8 mouse cellular contexts compared by ENCODE assay signal in the genomic region with DNA sequence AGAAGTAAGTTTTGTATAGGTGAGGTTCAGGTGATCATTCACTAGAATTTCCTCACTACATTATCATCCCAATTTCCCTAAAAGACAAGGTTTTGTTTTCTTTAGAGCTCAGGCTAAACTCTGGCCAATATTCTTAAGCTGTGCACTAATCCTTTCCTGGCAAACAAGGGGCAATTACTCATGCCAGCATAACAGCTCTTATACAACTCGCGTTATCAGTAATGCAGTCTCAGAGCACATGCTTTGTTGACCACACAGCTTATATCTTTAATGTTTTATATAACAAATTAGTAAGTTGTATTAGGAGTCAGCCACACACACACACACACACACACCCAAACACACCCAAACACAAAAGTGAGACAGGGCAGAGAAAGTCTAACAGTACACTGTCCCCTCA. TPM values are rescaled to one million over a fixed set of nuclear protein-coding genes. Genes with fewer than 3 reads are reported as not detected.
DNase-seq lines count a peak whose midpoint lies in the region; ATAC-seq and TF ChIP-seq lines count a peak whose summit lies in the region.

No protein-coding gene starts in this region.

- no peak for ATAC-seq in lung, embryonic 16.5 days (ENCODE audit: low read depth)
- ATAC-seq in embryonic facial prominence, embryonic 15.5 days (ENCODE audit: insufficient number of reproducible peaks, low FRiP score, low TSS enrichment, low read depth), result no peak
- ATAC-seq in limb, embryonic 12.5 days (ENCODE audit: insufficient number of reproducible peaks, insufficient read depth, low FRiP score, low TSS enrichment, low read depth), result no peak

- H3K36me3 ChIP-seq in lung, embryonic 16.5 days (ENCODE audit: control insufficient read depth, insufficient read depth, low read length), result peaks cover 10% of the 10 kb centered on the region
- peaks cover 21% of the 10 kb centered on the region for H3K36me3 ChIP-seq in embryonic facial prominence, embryonic 15.5 days
- peaks cover 50% of the 10 kb centered on the region for H3K36me3 ChIP-seq in limb, embryonic 12.5 days
- peaks cover 18% of the 10 kb centered on the region for H3K36me3 ChIP-seq in small intestine, adult 2 months (ENCODE audit: control insufficient read depth, insufficient read depth, low read length)

- DNase-seq in lung, postnatal 36 days, result no peak
- no peak for DNase-seq in urinary bladder, postnatal 4 days (ENCODE audit: low spot score in 2 of 2)
- no peak for DNase-seq in c-Kit-positive CD71-positive TER-119-positive erythroid progenitor cells, embryonic 14.5 days (ENCODE audit: low spot score)
- no peak for DNase-seq in frontal cortex, postnatal 36 days (ENCODE audit: low spot score in 2 of 2)

- no peaks in the 10 kb centered on the region for H3K27me3 ChIP-seq in lung, embryonic 16.5 days (ENCODE audit: control insufficient read depth, insufficient read depth, low read depth, low read length)
- no peaks in the 10 kb centered on the region for H3K27me3 ChIP-seq in embryonic facial prominence, embryonic 15.5 days
- no peaks in the 10 kb centered on the region for H3K27me3 ChIP-seq in limb, embryonic 12.5 days
- H3K27me3 ChIP-seq in small intestine, adult 2 months (ENCODE audit: control insufficient read depth, insufficient read depth, low read length), result no peaks in the 10 kb centered on the region; the same call in 1 of the 2 replicates

- WGBS in lung, embryonic 16.5 days, result 8% methylated on average over 2 of the region's 2 CpGs
- WGBS in embryonic facial prominence, embryonic 15.5 days, result 40% methylated on average over 2 of the region's 2 CpGs
- WGBS in limb, embryonic 12.5 days, result 59% methylated on average over 2 of the region's 2 CpGs
- 4% methylated on average over 2 of the region's 2 CpGs for WGBS in small intestine, adult 2 months

- peak overlapping the region; percentile 94 for H3K4me3 ChIP-seq in lung, embryonic 16.5 days (ENCODE audit: low read length)
- H3K4me3 ChIP-seq in embryonic facial prominence, embryonic 15.5 days (replicated peaks), result peak overlapping the region; percentile 98
- peak overlapping the region; percentile 94 for H3K4me3 ChIP-seq in limb, embryonic 12.5 days (replicated peaks)
- peak overlapping the region; percentile 92; the same call in 1 of the 2 replicates for H3K4me3 ChIP-seq in small intestine, adult 2 months (ENCODE audit: low read depth, low read length)

- TF ChIP-seq CTCF in small intestine, adult 2 months (IDR thresholded peaks at IDR 0.05; ENCODE audit: extremely low read depth, insufficient read length, insufficient replicate concordance, low read depth, low read length), result no peak

- peak overlapping the region; percentile 99 for H3K9ac ChIP-seq in lung, embryonic 16.5 days (ENCODE audit: low read length)
- peak overlapping the region; percentile 98; the same call in 1 of the 2 replicates for H3K9ac ChIP-seq in embryonic facial prominence, embryonic 15.5 days
- peak overlapping the region; percentile 100 for H3K9ac ChIP-seq in limb, embryonic 12.5 days (replicated peaks)

- no peak overlapping the region for H3K27ac ChIP-seq in lung, embryonic 16.5 days (ENCODE audit: low read length)
- no peak overlapping the region for H3K27ac ChIP-seq in embryonic facial prominence, embryonic 15.5 days (replicated peaks)
- no peak overlapping the region for H3K27ac ChIP-seq in limb, embryonic 12.5 days
- peak overlapping the region; percentile 83 for H3K27ac ChIP-seq in small intestine, adult 2 months (ENCODE audit: insufficient read depth, low read depth, low read length)

- TF ChIP-seq POLR2A in small intestine, adult 2 months (IDR thresholded peaks at IDR 0.05; ENCODE audit: low read depth, low read length), result no peak

- no peaks in the 10 kb centered on the region for H3K9me3 ChIP-seq in lung, embryonic 16.5 days (ENCODE audit: control insufficient read depth, low read length)
- H3K9me3 ChIP-seq in embryonic facial prominence, embryonic 15.5 days (replicated peaks), result no peaks in the 10 kb centered on the region
- no peaks in the 10 kb centered on the region for H3K9me3 ChIP-seq in limb, embryonic 12.5 days

- H3K4me1 ChIP-seq in lung, embryonic 16.5 days (replicated peaks; ENCODE audit: control insufficient read depth, insufficient read depth, low read length), result peaks cover 13% of the 10 kb centered on the region
- H3K4me1 ChIP-seq in embryonic facial prominence, embryonic 15.5 days, result peaks cover 22% of the 10 kb centered on the region
- peaks cover 19% of the 10 kb centered on the region for H3K4me1 ChIP-seq in limb, embryonic 12.5 days (replicated peaks)
- no peaks in the 10 kb centered on the region; the same call in 1 of the 2 replicates for H3K4me1 ChIP-seq in small intestine, adult 2 months (ENCODE audit: control insufficient read depth, insufficient read depth, insufficient read length, low read length)

- H3K4me2 ChIP-seq in lung, embryonic 16.5 days (ENCODE audit: low read depth, low read length), result peak overlapping the region; percentile 56
- H3K4me2 ChIP-seq in embryonic facial prominence, embryonic 15.5 days (replicated peaks), result peak overlapping the region; percentile 62
- peak overlapping the region; percentile 87 for H3K4me2 ChIP-seq in limb, embryonic 12.5 days

RNA-seq across cellular contexts. Expression of a gene that starts 1.8 kb away (rescaled TPM):
- 87.7 and 97.8 TPM in 2 replicates for polyA plus RNA-seq in lung, embryonic 16.5 days (2015; fragmentation: Nextera tagmentation; extraction: Ambion mirVana)
- 95.3 and 95.7 TPM in 2 replicates for polyA plus RNA-seq in embryonic facial prominence, embryonic 15.5 days (2015; fragmentation: Nextera tagmentation; extraction: Ambion mirVana)
- polyA plus RNA-seq in limb, embryonic 12.5 days (2016; fragmentation: Nextera tagmentation; extraction: Ambion mirVana), result 143 and 149 TPM in 2 replicates
- polyA plus RNA-seq in small intestine, adult 2 months (2012; rRNA removed), result 7.0 and 14.5 TPM in 2 replicates

RNA-seq across cellular contexts. Expression of a gene that starts 51.1 kb away (rescaled TPM):
- 36.2 and 36.7 TPM in 2 replicates for polyA plus RNA-seq in lung, embryonic 16.5 days (2015; fragmentation: Nextera tagmentation; extraction: Ambion mirVana)
- polyA plus RNA-seq in embryonic facial prominence, embryonic 15.5 days (2015; fragmentation: Nextera tagmentation; extraction: Ambion mirVana), result 37.5 and 37.8 TPM in 2 replicates
- 44.4 and 47.1 TPM in 2 replicates for polyA plus RNA-seq in limb, embryonic 12.5 days (2016; fragmentation: Nextera tagmentation; extraction: Ambion mirVana)
- polyA plus RNA-seq in small intestine, adult 2 months (2012; rRNA removed), result 6.8 and 13.5 TPM in 2 replicates
